Mouse (Mus musculus) spleen, postnatal 4 days (tissue): ENCODE data around the gene Fmo2.

Experiments used
- DNase-seq, 2 experiments: peaks; one replicate each; pipeline ENCODE4 v3.0.0; 2022; ENCODE audit warnings: low spot score in 2 of 2

The Fmo2 gene

DNA sequence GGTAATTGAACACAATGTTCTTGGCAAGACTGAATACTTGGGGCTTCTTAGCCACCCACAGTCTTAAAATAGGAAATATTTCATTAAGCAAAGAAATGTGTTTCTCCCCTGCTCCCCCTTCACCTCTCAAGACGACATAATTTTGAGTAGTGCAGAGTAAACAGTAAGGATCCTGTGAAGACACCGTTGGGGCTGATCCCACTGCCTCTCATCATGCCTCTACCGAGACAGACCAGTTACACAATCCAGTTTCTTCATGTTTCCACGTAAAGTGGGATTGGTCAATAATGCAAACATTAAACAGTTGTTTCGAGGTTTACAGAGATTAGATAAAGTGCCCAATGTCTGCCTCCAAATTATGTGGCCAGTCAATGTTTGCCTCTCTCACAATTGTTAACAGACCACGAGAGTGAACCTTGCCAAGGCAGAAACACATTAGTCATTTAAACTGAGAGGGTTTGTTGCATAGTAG, 6.5 kb downstream of the Fmo2 start:
- no peak for DNase-seq

DNA sequence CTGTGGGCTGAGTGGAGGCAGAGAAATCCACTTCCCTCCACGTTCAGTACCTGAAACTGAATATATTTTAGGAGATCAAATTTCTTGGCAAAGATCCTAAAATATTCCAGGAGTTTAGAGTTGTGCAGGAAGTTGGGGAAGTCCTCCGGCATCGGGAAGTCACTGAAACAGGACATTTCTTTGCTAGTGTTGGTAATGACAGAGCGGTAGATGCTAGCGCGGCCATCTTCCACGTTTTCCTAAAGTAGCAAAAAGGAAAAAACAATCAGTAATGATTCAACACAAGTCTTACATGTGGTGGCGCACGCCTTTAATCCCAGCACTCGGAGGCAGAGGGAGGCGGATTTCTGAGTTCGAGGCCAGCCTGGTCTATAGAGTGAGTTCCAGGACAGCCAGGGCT, 9.9 kb downstream of the Fmo2 start:
- no peak for DNase-seq

GRCm38 (mm10) chr1:162887644-162888043, 10.9 kb downstream of the Fmo2 start:
- no peak for DNase-seq

GRCm38 (mm10) chr1:162886138-162886816, 12.2 kb downstream of the Fmo2 start:
- no peak for DNase-seq

GRCm38 (mm10) chr1:162882681-162883080, 15.8 kb downstream of the Fmo2 start:
- no peak for DNase-seq

DNA sequence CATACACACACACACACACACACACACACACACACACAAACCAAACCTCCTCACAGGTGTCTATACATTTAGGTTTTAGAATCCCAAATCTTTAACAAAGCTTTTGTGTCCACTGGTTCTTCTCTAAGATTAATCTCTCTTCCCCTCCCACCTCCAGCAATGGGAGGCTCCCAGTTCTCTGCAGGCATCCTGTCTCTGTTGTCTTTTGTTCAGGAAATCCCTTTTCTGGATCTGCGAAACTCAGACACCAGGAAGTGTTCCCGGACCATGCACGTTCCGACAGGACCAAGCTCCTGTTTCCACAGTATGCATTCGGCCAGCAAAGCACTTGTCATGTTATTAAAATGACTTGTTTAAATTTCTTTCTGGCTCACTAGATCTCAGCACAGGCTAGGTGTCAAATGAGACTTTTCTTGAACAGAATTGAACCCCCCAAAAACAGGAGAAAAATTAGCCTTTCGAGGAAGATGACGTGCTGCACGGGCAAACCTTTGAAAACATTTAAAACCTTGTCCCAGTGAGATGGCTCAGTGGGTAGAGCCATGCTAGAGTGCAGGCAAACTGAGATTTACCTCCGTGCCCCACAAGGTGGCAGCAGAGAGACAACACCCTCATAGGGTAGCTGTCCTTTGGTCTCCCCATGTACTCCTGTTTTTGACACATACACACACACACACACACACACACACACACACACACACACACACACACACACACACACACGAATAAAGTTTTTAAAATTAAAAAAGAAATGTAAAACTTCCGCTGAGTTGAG, 18.7 kb downstream of the Fmo2 start:
- DNase-seq, result peak; percentile 44 to 79

DNA sequence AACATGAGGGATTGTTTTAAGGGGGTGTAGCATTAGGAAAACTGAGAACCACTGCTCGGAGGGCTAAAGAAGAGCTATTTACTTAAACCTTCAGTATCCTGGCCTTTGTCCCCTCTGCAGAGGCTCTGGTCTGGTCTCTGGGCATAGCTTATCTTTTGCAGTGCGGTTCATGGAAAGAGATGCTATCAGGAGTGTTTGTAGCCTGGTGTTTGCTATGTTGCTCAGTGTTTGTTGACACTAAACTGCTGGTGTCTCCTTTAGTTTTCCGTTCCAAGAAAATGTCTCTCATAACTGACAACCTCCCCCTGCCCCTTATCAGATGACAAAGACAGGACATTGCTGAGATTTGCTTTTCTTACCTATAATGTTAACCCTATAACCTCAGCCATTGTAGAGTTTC, 23.4 kb downstream of the Fmo2 start:
- DNase-seq, result no peak

- DNase-seq, result no peak
Measured at GRCm38 (mm10) chr1:162871701-162872311, 26.7 kb downstream of the Fmo2 start.

- no peak for DNase-seq
Measured at GRCm38 (mm10) chr1:162870978-162871377, 27.5 kb downstream of the Fmo2 start.

GRCm38 (mm10) chr1:162867396-162867795, 31.1 kb downstream of the Fmo2 start:
- DNase-seq, result no peak

DNA sequence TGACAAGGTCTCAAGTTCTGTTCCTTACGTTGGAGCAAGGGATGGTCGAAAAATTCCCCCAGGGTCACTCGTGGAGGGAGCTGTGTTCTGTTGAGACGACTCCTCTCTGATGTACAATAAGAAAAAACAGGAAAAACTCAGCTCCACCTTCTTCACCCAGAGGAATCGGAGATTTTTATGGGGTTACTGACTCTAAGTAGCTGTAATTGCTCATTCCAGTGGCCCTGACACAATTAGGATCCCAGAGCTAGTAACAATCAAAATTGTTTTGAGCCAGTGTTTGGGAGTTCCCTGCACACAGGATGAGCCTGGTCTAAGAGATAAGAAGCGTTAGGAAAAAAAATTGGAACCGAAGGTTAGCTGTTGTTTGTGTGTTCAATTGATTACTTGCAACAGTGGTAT, 32.2 kb downstream of the Fmo2 start, which contains the start of gene Fmo1:
TSS of gene Fmo1 (minus strand) at position 331 of the 402 bp plus-strand sequence.
- DNase-seq, result no peak

DNA sequence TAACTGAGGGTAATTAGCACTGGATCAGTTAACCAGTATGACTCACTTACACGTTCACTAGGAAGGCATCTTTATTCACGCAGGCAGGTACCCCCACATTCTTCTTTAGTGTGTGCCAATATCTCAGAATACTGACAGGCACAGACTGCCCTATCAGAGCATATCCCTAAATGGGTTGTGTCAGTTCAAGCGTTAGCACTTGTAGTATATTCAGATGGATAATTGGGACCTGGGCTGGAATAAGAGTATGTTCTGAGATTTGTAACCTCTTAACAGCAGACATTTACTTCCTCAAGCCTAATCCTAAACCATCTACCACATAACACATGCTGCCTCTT, 33.1 kb downstream of the Fmo2 start:
- DNase-seq, result no peak

DNA sequence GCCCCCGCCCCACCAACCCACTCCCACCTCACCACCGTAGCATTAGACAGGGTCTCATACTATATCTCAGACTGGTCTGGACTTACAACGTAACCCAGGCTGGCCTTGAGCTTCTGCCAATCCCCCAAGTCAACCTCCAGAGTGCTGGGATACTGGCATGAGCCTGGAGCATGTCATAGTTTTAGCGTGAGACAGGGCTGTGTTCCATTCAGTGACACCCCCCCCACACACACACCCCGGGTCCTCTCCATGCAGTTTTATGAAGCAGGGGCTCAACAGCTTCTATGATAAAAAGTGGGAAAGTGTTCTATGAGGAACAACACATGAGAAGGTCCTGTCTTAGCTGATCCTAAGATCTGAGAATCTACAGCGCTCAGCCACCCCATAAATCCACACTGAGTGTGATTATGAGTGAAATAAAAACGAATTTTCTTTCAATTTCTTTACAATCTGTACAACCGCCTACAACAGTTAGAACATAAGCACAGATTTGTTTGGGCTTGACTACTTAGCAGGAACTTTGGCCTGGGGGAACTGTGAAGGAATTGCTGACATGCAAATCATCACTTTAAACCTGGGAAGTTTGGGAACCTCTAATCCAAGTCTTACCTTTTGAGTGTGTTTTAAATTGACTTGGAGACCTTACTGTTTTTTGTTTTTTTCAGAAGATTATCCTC, 33.6 kb downstream of the Fmo2 start:
- no peak for DNase-seq

DNA sequence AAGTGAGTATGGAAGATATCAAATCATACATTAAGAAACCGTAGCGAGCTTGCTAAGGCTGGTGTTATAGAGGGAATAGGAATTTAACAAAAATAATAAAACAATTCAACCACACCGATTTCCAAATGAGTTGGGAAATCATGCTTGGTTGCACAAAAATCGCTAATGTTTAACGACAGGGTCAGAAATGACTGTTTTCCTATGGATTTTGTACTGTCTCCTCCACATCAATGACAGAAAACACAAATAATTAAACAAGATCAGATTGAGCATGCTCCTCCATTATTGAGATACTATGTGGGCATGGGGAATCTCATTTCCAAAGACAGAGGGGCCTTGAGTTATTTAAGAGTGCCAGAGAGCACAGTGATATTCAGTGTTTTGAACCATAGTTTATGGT, 34.2 kb downstream of the Fmo2 start:
- no peak for DNase-seq

DNA sequence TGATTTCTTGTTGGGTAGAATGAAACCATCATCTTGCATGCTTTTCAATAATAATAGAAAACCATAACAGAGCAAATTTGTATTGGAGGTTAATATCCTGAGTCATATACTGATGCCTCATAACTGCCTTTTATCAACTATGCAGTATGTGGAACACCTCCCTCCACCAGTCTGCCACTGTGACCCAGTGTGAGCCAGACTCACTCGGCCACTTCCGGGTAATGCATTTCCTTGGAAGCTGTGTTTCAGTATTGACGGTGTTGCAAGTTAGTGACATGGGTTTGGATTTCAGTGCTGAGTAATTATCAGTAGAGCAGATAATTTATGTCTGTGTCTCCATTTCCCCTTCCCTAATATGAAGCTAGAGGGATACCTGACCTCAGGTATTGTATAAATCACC, 34.9 kb downstream of the Fmo2 start:
- DNase-seq, result no peak

- no peak for DNase-seq
Measured at GRCm38 (mm10) chr1:162862328-162862727, 36.2 kb downstream of the Fmo2 start.

- no peak for DNase-seq
Measured at GRCm38 (mm10) chr1:162859996-162860605, 38.4 kb downstream of the Fmo2 start.

- DNase-seq, result no peak
Measured at GRCm38 (mm10) chr1:162859545-162859976, 39.0 kb downstream of the Fmo2 start.

DNA sequence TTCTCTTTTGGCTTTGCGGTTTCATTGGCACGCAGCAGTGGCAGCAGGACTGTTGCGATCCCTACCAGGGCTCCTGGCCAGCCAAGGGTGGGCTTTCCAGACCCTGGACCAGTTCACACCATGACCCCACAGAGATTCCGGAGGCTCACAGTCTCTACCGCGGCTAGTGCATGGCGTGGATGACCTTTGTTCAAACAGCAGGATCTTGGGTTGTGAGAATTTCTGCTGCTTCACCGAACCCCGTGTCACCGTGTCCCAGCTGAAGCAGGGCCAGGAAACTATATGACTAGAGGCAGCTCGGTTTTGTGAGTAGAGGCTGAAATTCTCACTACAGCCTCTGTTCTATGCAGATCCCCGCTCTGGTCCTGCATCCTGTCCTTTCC, 39.8 kb downstream of the Fmo2 start:
- DNase-seq, result no peak

GRCm38 (mm10) chr1:162857766-162858747, 40.5 kb downstream of the Fmo2 start:
- DNase-seq, result no peak
